Mouse (Mus musculus) heart, adult 8-10 months (tissue): Measurements from ENCODE around the gene Wdr54. TPM values are rescaled to one million over a fixed set of nuclear protein-coding genes. Genes with fewer than 3 reads are reported as not detected.

Experiments used
- DNase-seq: peaks from one replicate; pipeline ENCODE4 v3.0.0; 2022; ENCODE audit warnings: low spot score
- total RNA-seq, 4 experiments: library from RNA; stranded (reverse); gene quantifications; 2 replicates each; pipeline ENCODE4 v1.2.4; 2022

The Wdr54 gene
- 1 to 10 TPM; 2.1 to 2.6 (median 2.4) TPM for total RNA-seq

GRCm38 (mm10) chr6:83156259-83156684, at the start of gene Wdr54, which contains the start of gene 1700003E16Rik:
Gene Wdr54 (minus strand): TSS chr6:83156397.
Gene 1700003E16Rik (plus strand): TSS chr6:83156404.
- DNase-seq: no peak

- no peak for DNase-seq
Measured at GRCm38 (mm10) chr6:83205851-83206250, 49.7 kb upstream of the Wdr54 start.

GRCm38 (mm10) chr6:83203320-83203719, 47.1 kb upstream of the Wdr54 start:
- no peak for DNase-seq

GRCm38 (mm10) chr6:83197345-83198004, 41.3 kb upstream of the Wdr54 start:
- no peak for DNase-seq

- DNase-seq: no peak
Measured at GRCm38 (mm10) chr6:83193571-83193970, 37.4 kb upstream of the Wdr54 start.

- no peak for DNase-seq
Measured at GRCm38 (mm10) chr6:83186946-83187345, 30.7 kb upstream of the Wdr54 start.

- DNase-seq: no peak
Measured at GRCm38 (mm10) chr6:83185895-83186861, 30.0 kb upstream of the Wdr54 start.

- DNase-seq: no peak
Measured at GRCm38 (mm10) chr6:83184858-83185435, 28.8 kb upstream of the Wdr54 start.

GRCm38 (mm10) chr6:83180605-83181004, 24.4 kb upstream of the Wdr54 start:
- no peak for DNase-seq

GRCm38 (mm10) chr6:83179390-83180117, 23.4 kb upstream of the Wdr54 start:
- no peak for DNase-seq

GRCm38 (mm10) chr6:83175996-83176395, 19.8 kb upstream of the Wdr54 start:
- DNase-seq: no peak

- DNase-seq: no peak
Measured at GRCm38 (mm10) chr6:83172240-83172920, 16.2 kb upstream of the Wdr54 start.

GRCm38 (mm10) chr6:83171063-83171462, 14.9 kb upstream of the Wdr54 start:
- DNase-seq: no peak

GRCm38 (mm10) chr6:83169872-83170271, 13.7 kb upstream of the Wdr54 start:
- DNase-seq: no peak

- DNase-seq: no peak
Measured at GRCm38 (mm10) chr6:83166243-83166630, 10.0 kb upstream of the Wdr54 start.

- DNase-seq: peak; percentile 96
Measured at GRCm38 (mm10) chr6:83165607-83166242, 9.5 kb upstream of the Wdr54 start, which contains the start of gene Dctn1. Gene Dctn1 (plus strand): TSS chr6:83165920.

- DNase-seq: no peak
Measured at GRCm38 (mm10) chr6:83165026-83165606, 8.9 kb upstream of the Wdr54 start.

- no peak for DNase-seq
Measured at GRCm38 (mm10) chr6:83162701-83163100, 6.5 kb upstream of the Wdr54 start.

GRCm38 (mm10) chr6:83161921-83162641, 5.9 kb upstream of the Wdr54 start:
- no peak for DNase-seq
